Mouse (Mus musculus) small intestine, adult 2 months (tissue): Measurements from ENCODE around the gene Pin1. TPM values are rescaled to one million over a fixed set of nuclear protein-coding genes. Genes with fewer than 3 reads are reported as not detected.

Experiments used
- H3K27ac ChIP-seq: fragments of 200-500 bp; 2 replicates; pipeline ENCODE4 v1.5.1; 2012; ENCODE audit warnings: low read depth, low read length, control low read depth, inconsistent platforms; ENCODE audit not compliant: insufficient read depth
- H3K27me3 ChIP-seq: fragments of 200-500 bp; 2 replicates; pipeline ENCODE4 v1.6.1; 2012; ENCODE audit warnings: mild to moderate bottlenecking, moderate library complexity, low read length, inconsistent platforms; ENCODE audit not compliant: control insufficient read depth, insufficient read depth
- H3K36me3 ChIP-seq: fragments of 200-500 bp; 2 replicates; pipeline ENCODE4 v1.6.1; 2012; ENCODE audit warnings: mild to moderate bottlenecking, low read length, control low read depth, inconsistent platforms; ENCODE audit not compliant: control insufficient read depth, insufficient read depth
- H3K4me1 ChIP-seq: fragments of 200-500 bp; 2 replicates; pipeline ENCODE4 v1.6.1; 2012; ENCODE audit warnings: low read length, inconsistent platforms, mixed read lengths; ENCODE audit not compliant: control insufficient read depth, insufficient read depth, insufficient read length
- H3K4me3 ChIP-seq: fragments of 200-500 bp; 2 replicates; pipeline ENCODE4 v1.5.1; 2012; ENCODE audit warnings: low read depth, mild to moderate bottlenecking, control low read depth, inconsistent platforms, low read length, moderate library complexity
- CTCF ChIP-seq: fragments of 200-500 bp; IDR thresholded peaks from 2 replicates; pipeline ENCODE4 v1.5.1; 2012; ENCODE audit warnings: low read depth, mild to moderate bottlenecking, control low read depth, inconsistent platforms, low read length, moderate library complexity, mixed read lengths; ENCODE audit not compliant: insufficient replicate concordance, insufficient read length; ENCODE audit errors: extremely low read depth
- POLR2A ChIP-seq: fragments of 200-500 bp; IDR thresholded peaks from 2 replicates; pipeline ENCODE4 v1.6.1; 2012; ENCODE audit warnings: low read depth, mild to moderate bottlenecking, control low read depth, inconsistent platforms, low read length, moderate library complexity
- WGBS: fragments of 180-500 bp; shearing (Covaris S2); methylation state at CpG from one replicate; pipeline ENCODE4 v1.1.7; 2018; 5-methylcytosine and 5-hydroxymethylcytosine counted together
- polyA plus RNA-seq: library from polyadenylated mRNA; depleted of rRNA; stranded (reverse); fragments of >200 nt; gene quantifications from 2 replicates; pipeline ENCODE4 v1.2.3, GENCODE M21; 2012

Pin1 gene
- polyA plus RNA-seq, 1 experiment: 13.0 TPM

DNA sequence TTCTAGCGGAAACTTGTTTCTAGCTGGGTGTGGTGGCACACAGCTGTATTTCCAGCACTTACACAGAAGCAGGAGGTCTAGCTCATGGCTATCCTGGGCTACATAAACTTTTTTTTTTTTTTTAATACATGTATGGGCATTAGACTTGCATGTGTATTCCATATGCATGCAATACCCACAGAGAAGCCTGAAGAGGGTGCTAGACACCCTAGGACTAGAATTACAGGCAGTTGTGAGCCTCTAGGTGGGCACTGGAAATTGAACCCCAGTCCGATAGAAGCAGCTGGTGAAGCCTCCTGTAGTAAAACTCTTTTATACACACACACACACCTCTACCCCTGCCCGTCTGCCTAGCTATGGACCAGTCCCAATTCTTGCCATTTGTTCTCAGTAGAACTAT is 2.0 kb downstream of the Pin1 start:
- peaks cover 20% of the 10 kb centered on the region; the same call in 1 of the 2 replicates for H3K36me3 ChIP-seq
- no peak for TF ChIP-seq POLR2A
- TF ChIP-seq CTCF: no peak
- 90% methylated on average over 3 of the region's 3 CpGs for WGBS
- H3K4me1 ChIP-seq: peaks cover 3% of the 10 kb centered on the region; the same call in 1 of the 2 replicates
- H3K4me3 ChIP-seq: no peak overlapping the region
- H3K27me3 ChIP-seq: no peaks in the 10 kb centered on the region
- H3K27ac ChIP-seq: no peak overlapping the region

DNA sequence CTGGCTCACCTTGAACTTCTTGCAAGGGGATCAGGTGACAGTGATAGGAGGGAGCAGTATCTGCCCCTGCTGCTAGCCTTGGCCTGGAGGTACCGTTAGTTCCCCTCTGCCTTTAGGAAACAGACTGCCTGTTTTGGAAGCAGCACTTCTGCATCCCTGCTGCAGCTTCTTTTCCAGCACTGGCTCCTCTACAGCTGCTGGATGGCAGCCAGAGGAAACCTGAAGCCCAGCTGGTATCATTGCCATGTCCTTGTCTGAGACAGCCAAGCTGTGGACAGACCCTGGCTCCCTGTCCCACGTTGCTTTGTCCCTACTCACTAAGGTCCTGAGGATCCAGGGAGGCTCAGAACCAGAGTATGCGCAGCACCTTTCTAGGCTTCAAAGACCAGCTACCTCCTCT is 5.7 kb downstream of the Pin1 start:
- H3K36me3 ChIP-seq: peaks cover 31% of the 10 kb centered on the region
- no peak overlapping the region for H3K27ac ChIP-seq
- H3K4me3 ChIP-seq: no peak overlapping the region
- WGBS: 90% methylated on average over 3 of the region's 3 CpGs
- TF ChIP-seq POLR2A: no peak
- no peak for TF ChIP-seq CTCF
- no peaks in the 10 kb centered on the region for H3K4me1 ChIP-seq
- no peaks in the 10 kb centered on the region for H3K27me3 ChIP-seq

DNA sequence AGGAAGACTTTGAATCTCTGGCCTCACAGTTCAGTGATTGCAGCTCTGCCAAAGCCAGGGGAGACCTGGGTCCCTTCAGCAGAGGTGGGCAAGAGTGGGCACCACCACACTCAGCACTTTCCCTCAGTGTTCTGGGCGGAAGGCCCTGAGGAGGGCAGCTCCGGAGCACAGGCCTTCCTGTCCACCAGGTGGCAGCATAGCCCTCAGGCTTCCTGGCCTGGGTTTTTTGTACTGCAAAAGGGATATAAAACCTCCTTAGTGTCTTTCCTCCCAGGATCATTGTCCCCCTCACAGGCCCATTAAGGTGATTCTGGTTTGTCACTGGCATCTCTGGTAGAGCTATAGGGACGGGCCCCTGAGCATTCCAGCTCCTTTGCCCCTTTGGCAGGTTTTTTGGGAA is 10.4 kb downstream of the Pin1 start:
- TF ChIP-seq CTCF: peak; percentile 80; the same call in 1 of the 2 replicates
- no peak for TF ChIP-seq POLR2A
- Histone ChIP-seq H3K27ac (no peak overlapping the region), H3K4me1 (no peaks in the 10 kb centered on the region), H3K36me3 (peaks cover 41% of the 10 kb centered on the region), H3K27me3 (no peaks in the 10 kb centered on the region), H3K4me3 (no peak overlapping the region)
- WGBS: 54% methylated on average over 3 of the region's 3 CpGs

DNA sequence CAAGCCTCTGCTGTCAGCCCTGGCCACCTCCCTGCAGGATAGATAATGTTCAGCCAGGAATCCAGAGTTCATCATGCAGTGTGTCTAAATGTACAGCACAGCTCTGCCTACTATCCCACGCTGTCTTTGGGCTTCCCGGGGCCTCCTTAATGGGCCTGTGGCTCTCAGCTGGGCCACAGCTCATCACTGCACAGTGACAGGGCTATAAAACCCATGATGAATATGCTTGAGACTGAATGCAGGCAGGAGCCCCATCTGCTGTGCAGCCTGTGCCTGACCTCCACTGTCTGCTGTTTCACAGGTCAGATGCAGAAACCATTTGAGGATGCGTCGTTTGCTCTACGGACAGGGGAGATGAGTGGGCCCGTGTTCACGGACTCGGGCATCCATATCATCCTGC is 11.0 kb downstream of the Pin1 start:
- no peak overlapping the region for H3K4me3 ChIP-seq
- WGBS: 96% methylated on average over 8 of the region's 8 CpGs
- no peak for TF ChIP-seq POLR2A
- no peak for TF ChIP-seq CTCF
- no peaks in the 10 kb centered on the region for H3K4me1 ChIP-seq
- H3K27me3 ChIP-seq: no peaks in the 10 kb centered on the region
- no peak overlapping the region for H3K27ac ChIP-seq
- peaks cover 36% of the 10 kb centered on the region for H3K36me3 ChIP-seq

DNA sequence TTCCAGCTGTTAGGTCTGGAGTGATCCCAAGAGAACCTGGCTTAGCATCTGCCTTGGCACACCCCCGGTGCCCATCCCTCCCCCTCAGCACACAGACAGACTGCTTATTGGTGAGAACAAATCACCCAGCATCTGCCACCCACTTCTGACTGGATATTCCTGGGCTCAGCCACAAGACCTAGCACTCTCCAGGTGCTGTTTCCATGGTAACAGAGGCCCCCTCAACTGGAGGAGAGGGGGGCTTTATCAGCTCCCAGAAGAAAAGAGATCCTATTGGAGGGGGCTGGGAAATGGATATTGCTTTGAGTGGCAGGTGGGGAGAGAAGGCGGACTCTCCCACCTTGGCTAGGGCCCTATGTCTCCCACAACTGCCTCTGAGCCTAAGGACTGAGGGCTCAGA is 12.1 kb downstream of the Pin1 start:
- Histone ChIP-seq H3K4me1 (no peaks in the 10 kb centered on the region), H3K36me3 (peaks cover 29% of the 10 kb centered on the region), H3K27ac (no peak overlapping the region), H3K4me3 (no peak overlapping the region), H3K27me3 (no peaks in the 10 kb centered on the region)
- TF ChIP-seq POLR2A (no peak), CTCF (no peak)
- WGBS: 91% methylated on average over 2 of the region's 2 CpGs

DNA sequence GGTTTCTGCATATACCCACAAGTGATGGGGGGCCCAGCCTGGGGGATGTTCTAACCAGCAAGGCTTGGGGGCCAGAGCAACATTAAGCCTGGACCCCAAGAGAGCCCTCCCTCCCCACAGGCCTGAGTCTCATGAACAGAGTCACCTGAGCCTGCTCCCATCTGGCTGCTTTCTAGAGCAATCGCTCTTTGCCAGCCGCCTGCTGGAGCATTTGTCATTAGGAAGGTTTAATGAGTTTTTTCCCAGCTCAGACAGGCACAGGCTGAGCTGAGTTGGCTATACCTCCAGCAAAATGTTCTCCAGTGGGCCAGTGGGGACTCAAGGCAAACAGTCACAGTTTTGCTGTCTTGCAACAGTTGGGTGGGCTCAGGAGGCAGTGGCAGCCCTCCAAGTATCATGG is 12.5 kb downstream of the Pin1 start:
- WGBS: 79% methylated on average over 2 of the region's 2 CpGs
- TF ChIP-seq POLR2A (no peak), CTCF (no peak)
- H3K4me3 ChIP-seq: no peak overlapping the region

DNA sequence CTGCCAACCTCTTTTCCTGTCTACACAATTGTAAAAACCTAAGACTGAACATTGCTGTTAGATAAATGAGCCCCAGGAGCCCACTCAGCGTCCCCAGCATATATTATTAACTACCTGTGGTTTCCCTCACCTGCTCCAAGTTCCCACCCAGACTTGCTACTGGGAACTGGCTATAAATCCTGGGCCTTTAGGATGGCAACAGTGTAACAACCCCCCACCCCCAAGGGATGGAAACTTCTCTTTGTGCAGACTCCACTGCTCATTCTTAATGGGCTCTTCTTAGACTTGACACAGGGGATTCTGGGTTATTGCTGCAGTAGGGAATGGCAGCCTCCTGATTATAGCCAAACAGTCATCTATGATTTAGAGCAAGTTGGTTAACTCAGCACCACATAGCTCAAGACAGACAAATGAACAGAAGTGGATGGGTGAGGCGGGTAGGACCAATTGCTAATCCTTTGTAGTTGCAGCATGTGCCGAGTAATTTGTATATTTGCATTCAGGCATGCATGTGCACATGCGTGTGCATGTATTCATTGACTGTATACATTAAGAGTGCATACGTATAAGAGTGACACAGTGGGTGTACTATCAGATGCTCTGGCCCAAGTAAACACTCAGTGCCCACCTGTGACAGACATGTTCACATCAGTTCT is 13.2 kb downstream of the Pin1 start:
- Histone ChIP-seq H3K4me1 (no peaks in the 10 kb centered on the region), H3K36me3 (peaks cover 24% of the 10 kb centered on the region), H3K27ac (no peak overlapping the region), H3K27me3 (no peaks in the 10 kb centered on the region), H3K4me3 (no peak overlapping the region)
- no peak for TF ChIP-seq POLR2A
- TF ChIP-seq CTCF: no peak
- 87% methylated on average over 5 of the region's 5 CpGs for WGBS

More for the DNA sequence above, 12.5 kb downstream of the Pin1 start:
- Histone ChIP-seq H3K27ac (no peak overlapping the region), H3K36me3 (peaks cover 27% of the 10 kb centered on the region), H3K4me1 (no peaks in the 10 kb centered on the region), H3K27me3 (no peaks in the 10 kb centered on the region)

DNA sequence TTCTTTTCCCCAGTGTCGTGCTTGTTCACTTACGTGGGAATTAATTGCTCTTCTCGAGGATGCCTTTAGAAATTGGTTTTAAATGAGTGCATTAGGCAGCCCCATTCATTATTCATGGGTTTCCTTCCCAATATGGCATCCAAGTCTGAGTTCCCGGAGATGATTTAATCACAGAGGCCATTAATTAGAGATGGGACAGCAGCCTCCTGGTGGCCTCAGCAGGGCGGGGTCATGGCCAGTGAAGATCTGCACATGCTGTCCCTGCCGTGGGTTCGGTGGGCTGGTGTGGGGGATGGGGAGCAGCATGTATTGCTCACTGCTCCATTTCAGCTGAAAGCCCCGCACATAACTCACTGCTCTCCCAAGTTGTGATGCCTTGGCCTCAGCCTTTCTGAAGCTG is 14.0 kb downstream of the Pin1 start:
- TF ChIP-seq CTCF: no peak
- Histone ChIP-seq H3K4me3 (no peak overlapping the region), H3K27me3 (no peaks in the 10 kb centered on the region), H3K36me3 (peaks cover 24% of the 10 kb centered on the region), H3K27ac (no peak overlapping the region), H3K4me1 (no peaks in the 10 kb centered on the region)
- WGBS: 56% methylated on average over 8 of the region's 8 CpGs
